Mouse (Mus musculus) G1E (cell line): ENCODE results near the gene Armc8.

Experiments
- CTCF ChIP-seq: IDR thresholded peaks from 2 replicates; pipeline ENCODE4 v1.5.1; 2012; ENCODE audit warnings: low read depth, low read length, inconsistent platforms, mixed read lengths
- GATA2 ChIP-seq: IDR thresholded peaks from 2 replicates; pipeline ENCODE4 v1.6.1; 2012; ENCODE audit warnings: low read depth, low read length, inconsistent platforms, borderline replicate concordance
- POLR2AphosphoS5 ChIP-seq: IDR thresholded peaks from 2 replicates; pipeline ENCODE4 v1.6.1; 2012; ENCODE audit warnings: low read depth, low read length, inconsistent platforms; ENCODE audit not compliant: insufficient replicate concordance

- TF ChIP-seq POLR2AphosphoS5 (no peak), CTCF (no peak), GATA2 (no peak)
These were observed 9.7 kb downstream of the Armc8 start for GRCm38 (mm10) chr9:99558824-99559556.
